Mouse (Mus musculus): ENCODE measurements around the gene Ddx56.
A peak's percentile ranks its signal among the peaks of the same experiment; 100 is the strongest.
"Not testable (repeated sequence)": the region's sequence is repeated elsewhere in the genome, so short reads cannot be mapped to it uniquely, and the experiment has no call there.

The Ddx56 gene

GRCm38 (mm10) chr11:6261434-6262082, 6.0 kb downstream of the Ddx56 start:
- peak; percentile 78 for ATAC-seq (ENCODE audit: low TSS enrichment)

DNA sequence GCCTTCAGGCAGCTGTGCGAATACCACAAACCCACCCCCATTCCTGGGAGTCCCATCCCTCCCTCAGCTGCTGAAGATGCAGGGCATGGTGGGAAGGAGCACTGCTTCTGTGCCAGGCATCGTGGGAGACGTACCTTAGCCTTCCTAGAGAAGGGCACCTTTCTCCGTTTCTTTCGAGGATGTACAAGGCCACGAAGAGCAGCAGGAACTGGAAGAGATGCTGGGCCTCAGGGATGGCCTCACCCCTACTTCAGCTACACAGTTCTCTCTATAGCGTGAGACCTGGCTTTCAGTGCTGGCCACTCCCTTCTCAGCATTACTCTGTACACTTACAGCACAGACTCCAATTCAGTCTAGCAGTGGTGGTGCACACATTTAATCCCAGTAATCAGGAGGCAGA, 8.2 kb downstream of the Ddx56 start:
- no peak for ATAC-seq (ENCODE audit: low TSS enrichment)

DNA sequence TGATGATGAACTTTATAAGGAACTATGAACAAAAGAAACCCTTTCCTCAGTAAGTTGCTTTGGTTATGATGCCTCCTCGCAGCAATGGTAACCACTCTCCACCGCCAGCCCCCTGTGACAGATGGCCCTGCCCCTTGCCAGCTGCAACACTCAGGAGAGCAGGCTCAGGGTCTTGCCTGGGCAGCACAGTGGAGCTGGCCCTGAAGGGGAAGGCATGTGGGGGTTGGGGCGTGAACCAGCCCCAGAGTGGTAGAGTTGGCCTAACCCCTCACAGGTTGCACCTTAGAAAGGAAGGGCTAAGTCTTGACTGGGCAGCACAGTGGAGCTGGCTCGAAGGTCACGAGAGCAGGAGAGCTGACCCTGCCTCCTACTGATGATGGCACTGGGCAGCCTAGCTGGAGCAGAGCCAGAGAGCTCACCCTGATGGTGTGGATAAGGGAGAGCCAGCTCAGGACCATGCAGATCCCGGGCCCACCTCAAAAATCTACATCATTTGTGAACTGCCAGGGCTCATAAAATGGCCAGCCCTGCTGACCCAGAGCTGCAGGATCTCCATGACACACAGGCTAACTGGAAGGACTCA, 11.0 kb downstream of the Ddx56 start:
- ATAC-seq (ENCODE audit: low TSS enrichment), result no peak

- ATAC-seq (ENCODE audit: low TSS enrichment), result not testable (repeated sequence)
Observed at GRCm38 (mm10) chr11:6254602-6255001, 13.0 kb downstream of the Ddx56 start.

- ATAC-seq (ENCODE audit: low TSS enrichment), result no peak
Observed at GRCm38 (mm10) chr11:6252824-6253223, 14.7 kb downstream of the Ddx56 start.

DNA sequence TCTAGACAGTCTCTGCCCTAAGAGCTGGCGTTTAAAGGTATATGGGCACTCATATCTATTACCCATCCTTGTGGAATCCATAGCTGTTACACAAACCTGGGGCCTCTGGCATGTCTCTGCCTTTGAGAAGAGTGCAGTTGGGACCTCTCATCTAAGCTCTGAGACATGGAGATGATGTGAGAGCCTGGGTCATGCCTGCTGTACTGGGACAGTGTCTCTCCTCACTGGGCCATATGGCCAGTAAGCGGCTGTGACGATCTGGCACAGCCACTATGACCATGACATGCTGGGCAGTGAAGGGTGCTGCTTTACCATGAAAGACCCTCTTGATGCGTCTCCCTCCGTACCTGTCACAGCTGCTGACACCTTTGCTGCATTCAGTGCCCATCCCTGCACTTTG, 15.3 kb downstream of the Ddx56 start:
- ATAC-seq (ENCODE audit: low TSS enrichment), result no peak

DNA sequence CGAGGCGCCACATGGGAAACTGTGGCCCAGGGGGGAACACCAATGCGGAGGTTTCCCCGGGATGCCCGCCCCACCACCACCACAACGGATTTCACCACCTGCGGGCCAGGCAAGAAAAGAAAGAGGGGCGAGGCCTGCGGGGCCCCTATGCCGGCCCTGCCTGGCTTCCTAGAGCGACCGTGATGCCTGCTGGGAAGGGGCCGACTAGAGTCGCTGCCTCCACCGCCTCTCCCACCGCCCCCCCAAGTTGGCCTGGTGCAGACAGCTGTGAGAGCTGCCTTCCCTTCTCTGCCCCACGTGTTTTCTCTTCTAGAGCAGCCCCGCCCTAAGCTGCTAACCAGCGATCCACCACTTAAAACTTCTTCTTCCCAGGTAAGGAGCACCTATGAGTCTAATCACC, 22.9 kb downstream of the Ddx56 start:
- ATAC-seq (ENCODE audit: low TSS enrichment), result no peak

- ATAC-seq (ENCODE audit: low TSS enrichment), result no peak
Observed at GRCm38 (mm10) chr11:6233025-6233424, 34.5 kb downstream of the Ddx56 start.

GRCm38 (mm10) chr11:6230012-6230411, 37.6 kb downstream of the Ddx56 start, which contains the start of gene Npc1l1:
Gene Npc1l1 (minus strand): TSS chr11:6230143.
- ATAC-seq (ENCODE audit: low TSS enrichment), result no peak

GRCm38 (mm10) chr11:6224541-6225229, 42.9 kb downstream of the Ddx56 start:
- ATAC-seq (ENCODE audit: low TSS enrichment), result peak; percentile 94

GRCm38 (mm10) chr11:6222187-6222586, 45.4 kb downstream of the Ddx56 start:
- no peak for ATAC-seq (ENCODE audit: low TSS enrichment)

- ATAC-seq (ENCODE audit: low TSS enrichment), result peak; percentile 53
Observed at GRCm38 (mm10) chr11:6219967-6220366, 47.6 kb downstream of the Ddx56 start.

DNA sequence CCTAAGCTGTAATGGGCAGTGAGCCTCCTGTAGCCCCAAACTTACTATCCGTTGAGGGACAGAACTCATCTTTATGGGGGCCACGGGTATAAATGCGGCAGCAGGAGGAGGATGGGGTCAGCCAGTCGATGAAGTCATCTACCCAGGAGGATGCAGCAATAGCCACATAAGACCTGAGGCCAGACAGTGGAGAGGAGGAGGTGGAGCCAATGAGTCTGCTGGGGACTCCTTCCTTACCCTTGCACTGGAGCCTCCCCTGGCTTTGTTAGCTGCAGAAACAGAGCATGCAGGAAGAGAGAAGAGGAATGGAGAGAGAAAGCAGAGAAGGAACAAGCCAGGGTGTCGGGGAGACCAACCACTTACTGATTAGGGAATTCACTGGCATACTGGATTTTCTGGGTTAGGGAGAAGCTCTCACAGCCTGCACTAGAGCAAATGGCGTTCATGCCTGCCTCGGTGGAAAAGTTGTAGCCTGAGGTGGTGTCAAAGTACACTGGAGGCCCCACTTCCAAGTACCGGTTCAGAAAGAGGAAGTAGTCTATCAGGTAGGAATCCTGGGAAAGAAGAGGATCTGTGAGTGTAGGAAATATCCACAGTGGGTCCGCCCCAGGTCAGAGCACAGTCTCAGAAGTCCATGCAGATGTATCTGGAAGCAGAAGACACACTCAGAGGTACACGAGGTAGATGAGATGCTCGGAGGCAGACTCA, 49.2 kb downstream of the Ddx56 start:
- no peak for ATAC-seq (ENCODE audit: low TSS enrichment)

DNA sequence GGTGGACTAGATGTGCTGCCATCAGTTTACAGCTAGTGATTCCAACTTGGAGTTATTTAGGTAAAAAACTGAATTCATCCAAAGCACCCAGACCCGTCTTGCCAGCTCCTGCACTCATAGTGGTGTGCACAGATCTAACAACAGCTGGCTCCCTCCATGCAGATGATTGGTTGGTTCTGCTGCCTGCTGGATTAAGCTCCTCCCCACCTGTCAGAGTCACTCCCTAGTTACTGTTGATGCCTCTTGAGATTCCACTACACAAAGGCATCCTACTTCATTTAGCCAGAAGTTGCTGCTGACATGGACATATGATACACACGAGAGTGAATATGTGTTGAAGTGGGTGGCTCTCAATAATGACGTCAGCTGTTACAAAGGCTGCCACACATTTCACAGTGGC, 50.7 kb downstream of the Ddx56 start:
- no peak for ATAC-seq (ENCODE audit: low TSS enrichment)

Data from frontal cortex, adult (tissue).